9 mouse cellular contexts compared by ENCODE assay signal in the genomic region with DNA sequence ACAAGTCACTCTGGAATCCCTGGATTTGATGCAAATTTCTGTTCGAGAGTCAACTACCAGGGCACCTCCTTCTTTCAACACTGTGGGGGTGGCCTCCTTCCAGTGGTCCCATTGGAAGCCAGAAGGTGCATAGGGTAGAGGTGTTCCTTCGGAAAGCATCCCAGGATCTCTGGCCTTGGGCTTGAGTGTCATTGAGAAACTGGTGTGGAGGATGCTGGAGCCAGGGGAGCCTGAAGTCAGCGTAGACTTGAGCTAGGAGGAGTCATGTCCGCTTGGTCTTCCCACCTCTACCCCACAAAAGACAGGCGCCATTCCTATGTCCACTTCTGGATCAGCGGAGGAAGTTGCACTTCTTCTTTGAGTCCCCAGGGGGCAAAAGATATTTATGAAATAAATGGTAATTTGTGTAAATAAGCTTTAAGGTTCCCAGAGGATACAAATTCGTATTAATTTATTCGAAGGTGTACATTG. TPM values are rescaled to one million over a fixed set of nuclear protein-coding genes. Genes with fewer than 3 reads are reported as not detected.
DNase-seq lines count a peak whose midpoint lies in the region; ATAC-seq lines count a peak whose summit lies in the region.
"Had no signal": no experiment of that assay in that cellular context is flagged by ENCODE, and none has a peak within 500 bp of the region (broad histone marks: within the 10 kb centered on the region; RNA-seq: fewer than 3 reads in every experiment).

No protein-coding gene starts in this region.

- WGBS in heart, embryonic 11.5 days (ENCODE audit: insufficient replicate concordance) = 15% methylated on average over 8 of the region's 8 CpGs
- WGBS in hindbrain, embryonic 12.5 days = 4% methylated on average over 8 of the region's 8 CpGs

- H3K36me3 ChIP-seq in heart, embryonic 11.5 days (ENCODE audit: control insufficient read depth, insufficient read depth, low read length) = no peaks in the 10 kb centered on the region
- no peaks in the 10 kb centered on the region for H3K36me3 ChIP-seq in hindbrain, embryonic 12.5 days

- H3K9ac ChIP-seq in heart, embryonic 11.5 days (ENCODE audit: low read depth, low read length) = no peak overlapping the region
- no peak overlapping the region for H3K9ac ChIP-seq in hindbrain, embryonic 12.5 days

- H3K27me3 ChIP-seq in heart, embryonic 11.5 days (ENCODE audit: control insufficient read depth, insufficient read depth, low read length) = peaks cover 74% of the 10 kb centered on the region
- peaks cover 99% of the 10 kb centered on the region for H3K27me3 ChIP-seq in hindbrain, embryonic 12.5 days

- ATAC-seq in heart, embryonic 11.5 days (replicated peaks; ENCODE audit: insufficient number of reproducible peaks, low FRiP score, low TSS enrichment) = no peak
- no peak for ATAC-seq in hindbrain, embryonic 12.5 days (ENCODE audit: low FRiP score)

- DNase-seq in heart, adult 8-10 months (ENCODE audit: low spot score) = no peak
- DNase-seq in ZHBTc4 (ENCODE audit: low read depth, low spot score) = peak; percentile 56
- DNase-seq in mesoderm, embryonic 11.5 days (ENCODE audit: low read depth, low spot score) = peak; percentile 53
- DNase-seq in left cerebral cortex, adult 9 months (ENCODE audit: low spot score in 2 of 2) = no peak
- DNase-seq in cerebellum, adult 11-12 months = no peak
- no peak for DNase-seq in adrenal gland, postnatal 10 days

- H3K4me2 ChIP-seq in heart, embryonic 11.5 days = peak overlapping the region; percentile 93
- peak overlapping the region; percentile 41 for H3K4me2 ChIP-seq in hindbrain, embryonic 12.5 days (replicated peaks)

- H3K27ac ChIP-seq in heart, embryonic 11.5 days (ENCODE audit: low read depth, low read length) = no peak overlapping the region
- 0 out of 2 replicates have a peak overlapping the region, but pooled peaks have one; percentile 23 for H3K27ac ChIP-seq in hindbrain, embryonic 12.5 days

- H3K9me3 ChIP-seq in heart, embryonic 11.5 days (replicated peaks; ENCODE audit: control insufficient read depth, low read length) = no peaks in the 10 kb centered on the region
- no peaks in the 10 kb centered on the region for H3K9me3 ChIP-seq in hindbrain, embryonic 12.5 days (replicated peaks)

- no peak overlapping the region for H3K4me3 ChIP-seq in heart, embryonic 11.5 days (ENCODE audit: low read depth, low read length)
- H3K4me3 ChIP-seq in hindbrain, embryonic 12.5 days = peak overlapping the region; percentile 34; the same call in 1 of the 2 replicates

- H3K4me1 ChIP-seq in heart, embryonic 11.5 days (ENCODE audit: control insufficient read depth, insufficient read depth, low read length) = peaks cover 36% of the 10 kb centered on the region
- H3K4me1 ChIP-seq in hindbrain, embryonic 12.5 days = peaks cover 48% of the 10 kb centered on the region

RNA-seq across cellular contexts. Expression of gene Gm11444, which starts 8.9 kb away (rescaled TPM):
- polyA plus RNA-seq in heart, embryonic 11.5 days (2014; fragmentation: Nextera tagmentation; extraction: Ambion mirVana) = not detected in 2 replicates
- not detected for total RNA-seq in heart, adult 8-10 months (2022)
- polyA plus RNA-seq in hindbrain, embryonic 12.5 days (2016; fragmentation: Nextera tagmentation; extraction: Ambion mirVana) = not detected in 2 replicates
- not detected for total RNA-seq in adrenal gland, postnatal 10 days (2021)
- total RNA-seq: ES-E14 had no signal

RNA-seq across cellular contexts. Expression of gene Tbx2, which starts 8.9 kb away (rescaled TPM):
- polyA plus RNA-seq in heart, embryonic 11.5 days (2014; fragmentation: Nextera tagmentation; extraction: Ambion mirVana) = 3.6 and 4.4 TPM in 2 replicates
- 1 to 10 TPM; 4.1 to 6.6 (median 4.7) TPM for total RNA-seq in heart, adult 8-10 months (2022)
- polyA plus RNA-seq in hindbrain, embryonic 12.5 days (2016; fragmentation: Nextera tagmentation; extraction: Ambion mirVana) = 3.8 and 4.9 TPM in 2 replicates
- total RNA-seq in adrenal gland, postnatal 10 days (2021) = 10 to 100 TPM; 27.5 to 31.5 TPM

RNA-seq across cellular contexts. Expression of gene Tbx4, which starts 45.0 kb away (rescaled TPM):
- polyA plus RNA-seq in heart, embryonic 11.5 days (2014; fragmentation: Nextera tagmentation; extraction: Ambion mirVana) = 0.49 and 0.82 TPM in 2 replicates
- total RNA-seq in heart, adult 8-10 months (2022) = not detected
- 0.57 and 0.94 TPM in 2 replicates for polyA plus RNA-seq in hindbrain, embryonic 12.5 days (2016; fragmentation: Nextera tagmentation; extraction: Ambion mirVana)
- under 1 TPM in 1 of 2 experiments, not detected in 1; 0.12 TPM for total RNA-seq in adrenal gland, postnatal 10 days (2021)

Comparison
In these comparisons a context has a peak if more than half of its experiments do, and no peak if none do; other contexts are left out.
1. DNase-seq: peak in ZHBTc4 (single experiment) and mesoderm, embryonic 11.5 days (single experiment); none in heart, adult 8-10 months (single experiment), left cerebral cortex, adult 9 months (0 of 2), cerebellum, adult 11-12 months (single experiment) and adrenal gland, postnatal 10 days (single experiment).